Mouse (Mus musculus) ovary, adult 18-20 months (tissue): Measurements from ENCODE around the gene Slc25a38.

Source experiments
- DNase-seq: peaks from one replicate; pipeline ENCODE4 v3.0.0; 2022; ENCODE audit warnings: low spot score, mixed read lengths

Gene Slc25a38

DNA sequence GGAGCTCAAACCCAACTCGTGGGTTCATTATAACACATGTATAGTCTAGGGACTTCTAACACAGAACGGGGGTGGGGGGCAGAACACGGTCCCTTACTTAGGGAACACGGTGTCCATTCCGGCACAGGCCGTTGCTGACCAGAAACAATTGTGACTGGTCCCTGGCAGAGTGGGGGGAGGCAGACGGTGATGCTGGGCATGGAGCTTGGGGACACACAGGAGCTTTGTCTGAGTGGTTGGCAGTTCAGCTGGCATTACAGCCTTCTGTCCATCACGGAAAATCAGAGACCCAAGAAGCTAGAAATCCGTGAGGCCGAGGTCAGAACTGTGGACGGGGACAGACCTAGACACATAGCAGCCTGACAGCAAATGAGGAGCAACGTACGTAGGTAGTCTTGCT, 34.3 kb downstream of the Slc25a38 start:
- DNase-seq, result no peak

- DNase-seq, result no peak
Measured at GRCm38 (mm10) chr9:120149222-120149828, 39.2 kb downstream of the Slc25a38 start, which contains the start of gene Mobp. Gene Mobp (plus strand): TSS chr9:120149707.

DNA sequence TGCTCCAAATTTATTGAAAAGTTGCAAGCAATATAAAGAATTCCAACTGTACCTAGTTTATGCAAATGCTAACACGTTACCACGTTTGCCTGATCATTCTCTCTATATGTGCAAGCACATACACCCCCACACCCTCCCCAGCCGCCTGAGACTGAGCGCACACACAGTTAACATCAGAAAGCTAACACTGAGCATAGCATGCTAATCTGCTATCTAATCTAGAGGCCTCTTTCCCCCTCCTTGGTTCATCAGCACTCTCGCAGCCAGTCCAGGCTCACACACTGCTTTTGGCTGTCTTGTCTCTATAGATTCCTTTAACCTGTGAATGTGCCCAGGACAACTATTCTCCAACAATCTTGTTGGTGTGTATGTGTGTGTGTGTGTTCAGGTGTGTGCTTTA, 41.0 kb downstream of the Slc25a38 start:
- DNase-seq, result no peak

GRCm38 (mm10) chr9:120151906-120152399, 41.8 kb downstream of the Slc25a38 start:
- no peak for DNase-seq

DNA sequence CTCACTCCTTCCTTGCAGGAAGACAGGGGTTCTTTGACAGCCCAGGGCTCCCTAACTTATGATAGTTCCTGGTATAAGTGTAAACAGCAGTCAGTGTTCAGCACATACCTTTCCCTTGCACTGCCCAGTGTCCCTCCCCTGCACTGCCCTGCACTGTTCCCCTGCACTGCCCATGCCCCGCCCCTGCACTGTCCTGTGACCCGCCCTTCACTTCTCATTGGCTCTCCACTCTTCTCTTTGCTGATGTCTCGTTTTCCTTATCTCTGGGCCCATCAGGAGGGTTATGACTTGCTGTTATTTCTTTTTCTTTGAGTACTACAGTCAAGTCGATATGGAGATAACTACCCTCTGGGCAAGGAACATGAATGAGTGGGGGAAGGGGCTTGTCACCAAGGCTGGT, 47.9 kb downstream of the Slc25a38 start:
- no peak for DNase-seq

GRCm38 (mm10) chr9:120163862-120164261, 53.7 kb downstream of the Slc25a38 start:
- no peak for DNase-seq

DNA sequence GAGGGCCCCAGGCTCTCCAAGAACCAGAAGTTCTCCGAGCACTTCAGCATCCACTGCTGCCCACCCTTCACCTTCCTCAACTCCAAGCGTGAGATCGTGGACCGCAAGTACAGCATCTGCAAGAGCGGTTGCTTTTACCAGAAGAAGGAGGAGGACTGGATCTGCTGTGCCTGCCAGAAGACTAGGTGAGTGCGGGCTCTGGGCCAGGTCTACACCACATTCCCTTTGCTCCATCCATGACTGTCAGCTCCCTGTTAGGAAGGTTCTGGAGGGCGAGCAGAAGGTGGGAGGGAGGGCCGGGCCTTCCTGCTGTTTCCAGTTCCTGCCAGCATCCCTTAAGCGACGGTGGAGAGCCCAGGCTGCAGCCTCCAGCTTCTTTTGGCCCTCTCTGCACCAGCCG, 57.7 kb downstream of the Slc25a38 start:
- DNase-seq, result no peak

GRCm38 (mm10) chr9:120171295-120171694, 61.1 kb downstream of the Slc25a38 start:
- no peak for DNase-seq
